Mouse (Mus musculus) olfactory bulb, adult 2 months (tissue): Measurements from ENCODE around the gene Phf12.

Experiments
- CTCF ChIP-seq: fragments of 200-500 bp; IDR thresholded peaks from 2 replicates; pipeline ENCODE4 v1.5.1; 2012; ENCODE audit warnings: low read depth, mild to moderate bottlenecking, low read length, moderate library complexity; ENCODE audit not compliant: insufficient read depth
- POLR2A ChIP-seq: fragments of 200-500 bp; IDR thresholded peaks from 2 replicates; pipeline ENCODE4 v1.6.1; 2012; ENCODE audit warnings: mild to moderate bottlenecking, low read depth, low read length, moderate library complexity; ENCODE audit not compliant: insufficient read depth

DNA sequence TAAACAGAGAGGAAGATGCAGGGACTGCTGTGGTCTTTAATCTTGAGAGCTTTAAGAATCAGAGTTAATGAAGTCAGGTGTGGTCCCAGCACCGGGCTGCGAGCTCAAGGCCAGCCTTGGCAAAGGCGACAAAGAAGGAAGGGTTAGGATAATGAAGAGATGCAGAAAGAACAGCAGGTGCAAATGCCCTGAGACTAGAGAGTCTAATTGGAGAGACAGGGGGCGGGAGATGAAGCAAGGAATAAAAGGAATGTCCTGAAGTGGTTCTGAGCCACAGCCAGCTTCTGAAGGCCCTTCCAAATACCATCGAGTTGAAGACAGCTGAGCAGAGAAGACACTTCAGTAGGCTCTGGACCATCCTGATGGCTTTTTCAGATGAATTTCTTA lies 50.2 kb downstream of the Phf12 start:
- TF ChIP-seq CTCF = no peak
- TF ChIP-seq POLR2A = no peak
